Mouse (Mus musculus) bone marrow, adult 2 months (tissue): ENCODE measurements around the gene Etnk1.

Source experiments
- CTCF ChIP-seq: fragments of 200-500 bp; IDR thresholded peaks from 2 replicates; pipeline ENCODE4 v1.5.1; 2011; ENCODE audit warnings: low read length, control low read depth; ENCODE audit not compliant: control insufficient read depth, insufficient read depth
- POLR2A ChIP-seq: fragments of 200-500 bp; IDR thresholded peaks from 2 replicates; pipeline ENCODE4 v1.6.1; 2011; ENCODE audit warnings: low read depth, mild to moderate bottlenecking, control low read depth, low read length, borderline replicate concordance; ENCODE audit not compliant: control insufficient read depth

DNA sequence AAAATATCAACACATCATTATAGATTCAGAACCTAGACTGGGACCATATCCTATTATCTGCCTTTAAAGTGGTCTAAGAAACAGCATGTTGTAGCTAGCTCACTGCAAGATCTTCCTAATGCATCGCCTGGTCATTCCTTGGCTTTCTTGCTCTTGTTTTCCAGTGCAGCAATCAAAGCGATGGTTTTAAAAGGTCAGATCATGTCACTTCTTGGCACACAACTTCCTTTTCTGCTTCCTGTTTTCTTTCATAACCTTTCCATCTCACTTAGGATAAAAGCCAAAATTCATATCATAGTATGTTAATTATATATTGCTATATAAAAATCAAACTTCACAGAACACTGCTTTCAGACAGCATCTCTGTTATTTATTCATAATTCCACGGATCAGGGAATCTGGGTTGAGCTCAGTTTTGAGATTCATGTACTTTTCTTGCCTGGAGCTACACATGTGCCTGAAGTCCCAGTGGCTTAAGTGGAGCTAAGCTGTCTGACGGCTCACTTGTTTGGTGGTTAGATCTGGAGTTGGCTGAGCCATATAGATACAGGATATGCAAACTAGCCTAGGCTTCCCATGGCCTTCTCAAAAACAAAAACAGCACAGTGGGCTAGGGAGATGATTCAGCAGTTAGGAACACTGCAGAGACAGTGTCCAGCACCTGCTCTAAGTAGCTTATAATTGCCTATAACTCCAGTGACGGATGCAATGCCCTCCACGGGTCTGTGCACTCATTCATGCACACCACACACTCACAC is 34.9 kb upstream of the Etnk1 start:
- TF ChIP-seq CTCF (no peak), POLR2A (no peak)
